Mouse (Mus musculus) ES-Bruce4 (cell line): ENCODE data around the gene Zfp174. TPM values are rescaled to one million over a fixed set of nuclear protein-coding genes. Genes with fewer than 3 reads are reported as not detected.

Experiments used
- H3K27ac ChIP-seq: 2 replicates; pipeline ENCODE4 v1.5.1; 2012; ENCODE audit warnings: low read length, inconsistent platforms; ENCODE audit not compliant: insufficient read depth
- H3K27me3 ChIP-seq: 2 replicates; pipeline ENCODE4 v1.6.1; 2012; ENCODE audit warnings: mild to moderate bottlenecking, low read length, inconsistent platforms; ENCODE audit not compliant: control insufficient read depth, poor library complexity, insufficient read depth, severe bottlenecking
- H3K36me3 ChIP-seq: 2 replicates; pipeline ENCODE4 v1.6.1; 2012; ENCODE audit warnings: inconsistent platforms, mild to moderate bottlenecking, low read length, moderate library complexity; ENCODE audit not compliant: control insufficient read depth, poor library complexity, insufficient read depth, severe bottlenecking
- H3K4me1 ChIP-seq: one replicate; pipeline ENCODE4 v1.8.1; 2011; ENCODE audit warnings: low read length; ENCODE audit not compliant: control insufficient read depth, insufficient read depth
- H3K4me3 ChIP-seq: 2 replicates; pipeline ENCODE4 v1.5.1; 2011; ENCODE audit warnings: low read depth, mild to moderate bottlenecking, low read length
- H3K9ac ChIP-seq: 2 replicates; pipeline ENCODE4 v1.6.1; 2012; ENCODE audit warnings: low read depth, mild to moderate bottlenecking, inconsistent platforms; ENCODE audit not compliant: poor library complexity, severe bottlenecking
- H3K9me3 ChIP-seq: replicated peaks from 2 replicates; pipeline ENCODE4 v1.6.1; 2012; ENCODE audit warnings: mild to moderate bottlenecking, low read length, inconsistent platforms; ENCODE audit not compliant: control insufficient read depth, poor library complexity, insufficient read depth, severe bottlenecking
- CTCF ChIP-seq: IDR thresholded peaks from one replicate; pipeline ENCODE4 v1.8.1; 2011; ENCODE audit warnings: low read depth, low read length
- EP300 ChIP-seq: IDR thresholded peaks from 2 replicates; pipeline ENCODE4 v1.6.1; 2011; ENCODE audit warnings: low read depth, low read length; ENCODE audit not compliant: insufficient read depth
- POLR2A ChIP-seq: IDR thresholded peaks from one replicate; pipeline ENCODE4 v1.8.1; 2011; ENCODE audit warnings: low read length; ENCODE audit not compliant: insufficient read depth
- polyA plus RNA-seq: library from polyadenylated mRNA; stranded (reverse); fragments of >200 nt; gene quantifications from 2 replicates; pipeline ENCODE4 v1.2.4, GENCODE M21; 2011; ENCODE audit warnings: low read depth; ENCODE audit not compliant: missing spikeins, insufficient read depth, insufficient read length

Zfp174 gene
- polyA plus RNA-seq, 1 experiment, result 1.4 TPM

- no peaks in the 10 kb centered on the region; the same call in 1 of the 2 replicates for H3K27me3 ChIP-seq
- TF ChIP-seq CTCF (peak; percentile 50), EP300 (no peak)
- no peak within 1 kb of the TSS for H3K27ac ChIP-seq
Measured at GRCm38 (mm10) chr16:3830588-3831109, 16.4 kb upstream of the Zfp174 start, which contains the start of gene Olfr15. Gene Olfr15, plus strand, starts transcription at chr16:3830878.

GRCm38 (mm10) chr16:3835461-3835860 is 11.6 kb upstream of the Zfp174 start:
- no peaks in the 10 kb centered on the region for H3K36me3 ChIP-seq
- no peak overlapping the region for H3K4me3 ChIP-seq
- TF ChIP-seq EP300 (no peak), POLR2A (no peak), CTCF (no peak)
- H3K9ac ChIP-seq, result no peak overlapping the region
- no peak overlapping the region for H3K27ac ChIP-seq
- H3K27me3 ChIP-seq, result no peaks in the 10 kb centered on the region; the same call in 1 of the 2 replicates
- peaks cover 1% of the 10 kb centered on the region for H3K4me1 ChIP-seq
- no peaks in the 10 kb centered on the region for H3K9me3 ChIP-seq

More at GRCm38 (mm10) chr16:3830588-3831109, 16.4 kb upstream of the Zfp174 start, which contains the start of gene Olfr15:
- H3K9ac ChIP-seq, result no peak within 1 kb of the TSS
- no peaks in the 10 kb centered on the region for H3K36me3 ChIP-seq
- peaks cover 1% of the 10 kb centered on the region for H3K4me1 ChIP-seq
- no peaks in the 10 kb centered on the region for H3K9me3 ChIP-seq
- no peak within 1 kb of the TSS for H3K4me3 ChIP-seq

GRCm38 (mm10) chr16:3839157-3839885 is 7.7 kb upstream of the Zfp174 start:
- peaks cover 3% of the 10 kb centered on the region for H3K4me1 ChIP-seq
- peak overlapping the region; percentile 38 for H3K4me3 ChIP-seq
- H3K36me3 ChIP-seq, result no peaks in the 10 kb centered on the region
- TF ChIP-seq CTCF, result no peak
- no peaks in the 10 kb centered on the region for H3K27me3 ChIP-seq
- H3K9ac ChIP-seq, result no peak overlapping the region
- H3K9me3 ChIP-seq, result no peaks in the 10 kb centered on the region
- H3K27ac ChIP-seq, result no peak overlapping the region

- no peak for TF ChIP-seq POLR2A
- no peak for TF ChIP-seq CTCF
- TF ChIP-seq EP300, result 0 out of 2 replicates have a peak, but pooled peaks have one; percentile 24
- Histone ChIP-seq H3K9me3 (no peaks in the 10 kb centered on the region), H3K27ac (peak overlapping the region; percentile 49), H3K27me3 (no peaks in the 10 kb centered on the region), H3K9ac (no peak overlapping the region), H3K4me1 (peaks cover 3% of the 10 kb centered on the region), H3K4me3 (no peak overlapping the region), H3K36me3 (no peaks in the 10 kb centered on the region)
Measured at GRCm38 (mm10) chr16:3842989-3843388, 4.1 kb upstream of the Zfp174 start.

- Histone ChIP-seq H3K4me1 (peaks cover 3% of the 10 kb centered on the region), H3K4me3 (no peak overlapping the region), H3K27me3 (no peaks in the 10 kb centered on the region), H3K9me3 (no peaks in the 10 kb centered on the region), H3K27ac (no peak overlapping the region), H3K9ac (no peak overlapping the region), H3K36me3 (no peaks in the 10 kb centered on the region)
- TF ChIP-seq POLR2A, result no peak
- TF ChIP-seq EP300, result no peak
- TF ChIP-seq CTCF, result no peak
Measured at GRCm38 (mm10) chr16:3843796-3844195, 3.3 kb upstream of the Zfp174 start.

- Histone ChIP-seq H3K4me1 (peaks cover 4% of the 10 kb centered on the region), H3K4me3 (no peak overlapping the region), H3K27ac (no peak overlapping the region), H3K9ac (no peak overlapping the region), H3K27me3 (no peaks in the 10 kb centered on the region), H3K36me3 (no peaks in the 10 kb centered on the region), H3K9me3 (no peaks in the 10 kb centered on the region)
- no peak for TF ChIP-seq EP300
- TF ChIP-seq CTCF, result no peak
- TF ChIP-seq POLR2A, result no peak
Measured at GRCm38 (mm10) chr16:3847871-3848270, 803 bp downstream of the Zfp174 start.
